Mouse (Mus musculus) liver, embryonic 12.5 days (tissue): ENCODE data around the gene Map3k4. TPM values are rescaled to one million over a fixed set of nuclear protein-coding genes. Genes with fewer than 3 reads are reported as not detected.
"Not testable (repeated sequence)": the region's sequence is repeated elsewhere in the genome, so short reads cannot be mapped to it uniquely, and the experiment has no call there.

ENCODE experiments used
- ATAC-seq: fragments of 200-750 bp; cut with Nextera tagmentation; 2 replicates; pipeline ENCODE4 v1.8.0; 2017; ENCODE audit warnings: moderate number of reproducible peaks, mild to moderate bottlenecking, moderate library complexity
- H3K27ac ChIP-seq: fragments of 300-500 bp; sonication (generic); 2 replicates; pipeline ENCODE4 v1.5.1; 2016; ENCODE audit warnings: mild to moderate bottlenecking
- H3K27me3 ChIP-seq: fragments of 300-500 bp; sonication (generic); replicated peaks from 2 replicates; pipeline ENCODE4 v1.6.1; 2016; ENCODE audit warnings: mild to moderate bottlenecking, moderate library complexity
- H3K36me3 ChIP-seq: fragments of 300-500 bp; sonication (generic); 2 replicates; pipeline ENCODE4 v1.6.1; 2016; ENCODE audit warnings: mild to moderate bottlenecking, moderate library complexity
- H3K4me1 ChIP-seq: fragments of 300-500 bp; sonication (generic); 2 replicates; pipeline ENCODE4 v1.6.1; 2016
- H3K4me2 ChIP-seq: fragments of 300-500 bp; sonication (generic); 2 replicates; pipeline ENCODE4 v1.6.1; 2016; ENCODE audit warnings: mild to moderate bottlenecking, moderate library complexity
- H3K4me3 ChIP-seq: fragments of 300-500 bp; sonication (generic); 2 replicates; pipeline ENCODE4 v1.5.1; 2016; ENCODE audit warnings: mild to moderate bottlenecking, moderate library complexity
- H3K9ac ChIP-seq: fragments of 300-500 bp; sonication (generic); 2 replicates; pipeline ENCODE4 v1.6.1; 2016; ENCODE audit warnings: mild to moderate bottlenecking, moderate library complexity
- H3K9me3 ChIP-seq: fragments of 300-500 bp; sonication (generic); replicated peaks from 2 replicates; pipeline ENCODE4 v1.6.1; 2016; ENCODE audit warnings: mild to moderate bottlenecking, moderate library complexity
- WGBS: fragments of 180-500 bp; shearing (Covaris S2); methylation state at CpG from one replicate; pipeline ENCODE4 v1.1.7; 2016; ENCODE audit not compliant: insufficient replicate concordance; 5-methylcytosine and 5-hydroxymethylcytosine counted together
- polyA plus RNA-seq: library from polyadenylated mRNA; unstranded; fragments of >200 nt; fragmentation: Nextera tagmentation; extraction: Ambion mirVana; gene quantifications from 2 replicates; pipeline ENCODE4 v1.2.1, GENCODE M21; 2016

Map3k4 gene
- polyA plus RNA-seq, 1 experiment from 2014 or later = 24.2 TPM

DNA sequence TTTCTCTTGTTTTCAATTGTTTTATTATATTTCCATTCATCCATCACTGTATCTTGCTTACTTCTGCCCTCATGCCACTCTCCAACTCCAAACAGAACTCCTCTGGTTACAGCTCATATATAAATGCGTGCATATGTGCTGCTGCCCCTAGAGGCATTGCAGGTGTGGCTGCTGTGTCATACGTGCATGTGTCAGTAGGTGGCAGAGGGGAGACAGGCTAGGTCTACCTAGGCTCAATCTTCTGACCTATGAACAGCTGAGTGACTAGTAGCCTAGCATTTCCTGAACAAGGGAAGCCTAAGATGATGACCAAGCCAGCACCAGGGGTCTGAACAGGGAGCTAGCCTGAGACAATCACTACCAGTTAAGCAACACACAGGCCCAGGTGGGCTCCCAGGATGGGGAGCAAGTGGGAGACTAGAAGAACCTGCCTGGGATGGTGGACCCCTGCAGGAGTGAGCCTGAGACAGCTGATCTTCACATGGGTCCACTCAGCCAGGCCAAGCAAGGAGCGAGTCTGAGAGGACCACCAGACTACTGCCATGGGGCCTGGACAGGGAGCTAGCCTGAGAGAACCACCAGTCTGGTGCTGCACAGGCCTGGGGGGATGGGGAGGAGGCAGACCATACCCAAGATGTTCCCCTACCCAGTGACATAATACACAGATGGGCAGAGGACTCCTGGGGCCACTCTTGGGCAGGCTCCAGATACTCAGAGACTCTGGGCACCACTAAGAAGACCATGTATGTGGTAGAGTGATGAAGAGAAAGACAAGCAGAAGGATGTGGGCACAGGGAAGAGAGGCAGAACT, 17.5 kb downstream of the Map3k4 start:
- no peak overlapping the region for H3K9ac ChIP-seq
- no peak overlapping the region for H3K27ac ChIP-seq
- no peaks in the 10 kb centered on the region for H3K9me3 ChIP-seq
- no peaks in the 10 kb centered on the region for H3K27me3 ChIP-seq
- H3K4me2 ChIP-seq = no peak overlapping the region
- H3K36me3 ChIP-seq = no peaks in the 10 kb centered on the region
- ATAC-seq = peak; percentile 67
- H3K4me1 ChIP-seq = peaks cover 30% of the 10 kb centered on the region
- 49% methylated on average over 3 of the region's 3 CpGs for WGBS
- no peak overlapping the region for H3K4me3 ChIP-seq

DNA sequence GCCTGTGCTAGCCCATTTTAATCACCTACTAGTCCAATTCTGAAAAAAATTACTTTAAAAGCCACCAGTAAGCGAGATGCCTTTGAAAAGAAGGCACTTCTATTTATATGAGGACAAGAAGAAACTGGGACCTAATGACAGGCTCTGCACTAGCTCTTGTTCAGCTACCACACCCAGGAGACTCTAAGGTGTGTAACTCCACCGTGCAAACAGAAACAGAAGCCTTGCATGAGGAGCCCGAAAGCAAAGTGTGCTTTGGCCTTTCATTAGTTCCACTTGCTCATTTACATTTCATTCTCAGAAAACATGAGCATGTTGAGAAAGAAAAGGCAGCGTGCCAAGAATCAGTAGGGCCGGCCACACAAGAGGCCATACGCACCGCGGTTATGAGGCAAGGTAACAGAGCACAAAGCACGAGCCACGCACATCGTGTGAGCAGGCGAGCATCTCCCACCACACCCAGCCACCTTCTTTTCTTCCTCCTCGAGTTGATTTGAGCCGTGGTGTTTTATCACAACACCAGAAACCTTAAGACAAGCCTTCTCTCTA, 18.4 kb downstream of the Map3k4 start:
- H3K9me3 ChIP-seq = no peaks in the 10 kb centered on the region
- no peak overlapping the region for H3K9ac ChIP-seq
- no peak overlapping the region for H3K4me3 ChIP-seq
- no peak overlapping the region for H3K27ac ChIP-seq
- no peak overlapping the region for H3K4me2 ChIP-seq
- ATAC-seq = no peak
- WGBS = 76% methylated on average over 14 of the region's 14 CpGs
- no peaks in the 10 kb centered on the region for H3K36me3 ChIP-seq
- peaks cover 30% of the 10 kb centered on the region for H3K4me1 ChIP-seq
- H3K27me3 ChIP-seq = no peaks in the 10 kb centered on the region

GRCm38 (mm10) chr17:12299371-12299770, 19.2 kb downstream of the Map3k4 start:
- H3K4me2 ChIP-seq = no peak overlapping the region
- no peak for ATAC-seq
- WGBS = 61% methylated on average over 7 of the region's 7 CpGs
- no peaks in the 10 kb centered on the region for H3K36me3 ChIP-seq
- peaks cover 30% of the 10 kb centered on the region for H3K4me1 ChIP-seq
- no peaks in the 10 kb centered on the region for H3K9me3 ChIP-seq
- no peak overlapping the region for H3K9ac ChIP-seq
- no peak overlapping the region for H3K27ac ChIP-seq
- no peak overlapping the region for H3K4me3 ChIP-seq
- H3K27me3 ChIP-seq = no peaks in the 10 kb centered on the region

- Histone ChIP-seq H3K27me3 (no peaks in the 10 kb centered on the region), H3K36me3 (no peaks in the 10 kb centered on the region), H3K4me1 (peaks cover 30% of the 10 kb centered on the region), H3K4me3 (no peak overlapping the region), H3K27ac (no peak overlapping the region), H3K9ac (no peak overlapping the region), H3K4me2 (no peak overlapping the region), H3K9me3 (no peaks in the 10 kb centered on the region)
- 66% methylated on average over 4 of the region's 4 CpGs for WGBS
- no peak for ATAC-seq
Observed at GRCm38 (mm10) chr17:12297978-12298377, 20.6 kb downstream of the Map3k4 start.

- Histone ChIP-seq H3K9me3 (no peaks in the 10 kb centered on the region), H3K4me1 (peaks cover 30% of the 10 kb centered on the region), H3K4me3 (no peak overlapping the region), H3K27me3 (no peaks in the 10 kb centered on the region), H3K9ac (no peak overlapping the region), H3K36me3 (no peaks in the 10 kb centered on the region), H3K4me2 (no peak overlapping the region), H3K27ac (0 out of 2 replicates have a peak overlapping the region, but pooled peaks have one; percentile 4)
- 73% methylated on average over 7 of the region's 7 CpGs for WGBS
- no peak for ATAC-seq
Observed at GRCm38 (mm10) chr17:12297292-12297691, 21.3 kb downstream of the Map3k4 start.

DNA sequence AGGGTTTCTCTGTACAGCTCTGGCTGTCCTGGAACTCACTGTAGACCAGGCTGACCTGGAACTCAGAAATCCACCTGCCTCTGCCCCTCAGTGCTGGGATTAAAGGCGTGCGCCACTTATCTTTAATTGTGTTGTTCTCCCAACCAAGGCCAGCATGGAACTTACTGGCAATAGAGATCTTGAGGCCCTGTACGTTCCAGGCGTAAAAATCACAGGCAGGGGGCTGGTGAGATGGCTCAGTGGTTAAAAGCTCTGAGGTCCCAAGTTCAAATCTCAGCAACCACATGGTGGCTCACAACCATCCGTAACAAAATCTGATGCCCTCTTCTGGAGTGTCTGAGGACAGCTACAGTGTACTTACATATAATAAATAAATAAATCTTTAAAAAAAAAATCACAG, 22.7 kb downstream of the Map3k4 start:
- not testable (repeated sequence) for H3K9me3 ChIP-seq, H3K4me2 ChIP-seq, ATAC-seq, H3K9ac ChIP-seq, H3K27me3 ChIP-seq, H3K4me3 ChIP-seq, H3K36me3 ChIP-seq, H3K27ac ChIP-seq
- WGBS = 80% methylated on average over 5 of the region's 5 CpGs
- H3K4me1 ChIP-seq = peaks cover 24% of the 10 kb centered on the region

- 86% methylated on average over 7 of the region's 7 CpGs for WGBS
- Histone ChIP-seq H3K4me2 (no peak overlapping the region), H3K9ac (no peak overlapping the region), H3K4me3 (no peak overlapping the region), H3K9me3 (no peaks in the 10 kb centered on the region), H3K27ac (no peak overlapping the region), H3K36me3 (no peaks in the 10 kb centered on the region), H3K27me3 (no peaks in the 10 kb centered on the region), H3K4me1 (peaks cover 16% of the 10 kb centered on the region)
- no peak for ATAC-seq
Observed at GRCm38 (mm10) chr17:12294424-12294823, 24.2 kb downstream of the Map3k4 start.

GRCm38 (mm10) chr17:12293571-12293970, 25.0 kb downstream of the Map3k4 start:
- no peak for ATAC-seq
- Histone ChIP-seq H3K36me3 (peaks cover 3% of the 10 kb centered on the region), H3K4me2 (no peak overlapping the region), H3K9me3 (no peaks in the 10 kb centered on the region; the same call in 1 of the 2 replicates), H3K9ac (no peak overlapping the region), H3K27ac (no peak overlapping the region), H3K4me3 (no peak overlapping the region), H3K4me1 (peaks cover 13% of the 10 kb centered on the region), H3K27me3 (no peaks in the 10 kb centered on the region)
- WGBS = 80% methylated on average over 6 of the region's 6 CpGs

GRCm38 (mm10) chr17:12292877-12293276, 25.7 kb downstream of the Map3k4 start:
- no peak overlapping the region for H3K4me3 ChIP-seq
- no peak overlapping the region for H3K4me2 ChIP-seq
- 85% methylated on average over 8 of the region's 8 CpGs for WGBS
- ATAC-seq = no peak
- H3K9ac ChIP-seq = no peak overlapping the region
- peaks cover 8% of the 10 kb centered on the region for H3K36me3 ChIP-seq
- no peak overlapping the region for H3K27ac ChIP-seq
- no peaks in the 10 kb centered on the region; the same call in 1 of the 2 replicates for H3K9me3 ChIP-seq
- peaks cover 10% of the 10 kb centered on the region for H3K4me1 ChIP-seq
- no peaks in the 10 kb centered on the region for H3K27me3 ChIP-seq

GRCm38 (mm10) chr17:12292356-12292755, 26.2 kb downstream of the Map3k4 start:
- peaks cover 8% of the 10 kb centered on the region for H3K36me3 ChIP-seq
- H3K9ac ChIP-seq = no peak overlapping the region
- H3K4me1 ChIP-seq = peaks cover 5% of the 10 kb centered on the region
- H3K27ac ChIP-seq = no peak overlapping the region
- no peaks in the 10 kb centered on the region for H3K27me3 ChIP-seq
- no peak for ATAC-seq
- 88% methylated on average over 1 of the region's 1 CpGs for WGBS
- H3K4me3 ChIP-seq = no peak overlapping the region
- no peaks in the 10 kb centered on the region; the same call in 1 of the 2 replicates for H3K9me3 ChIP-seq
- no peak overlapping the region for H3K4me2 ChIP-seq

- 91% methylated on average over 7 of the region's 7 CpGs for WGBS
- H3K9me3 ChIP-seq = no peaks in the 10 kb centered on the region; the same call in 1 of the 2 replicates
- H3K4me3 ChIP-seq = no peak overlapping the region
- H3K36me3 ChIP-seq = peaks cover 8% of the 10 kb centered on the region
- ATAC-seq = no peak
- no peak overlapping the region for H3K4me2 ChIP-seq
- no peak overlapping the region for H3K9ac ChIP-seq
- no peaks in the 10 kb centered on the region for H3K4me1 ChIP-seq
- H3K27ac ChIP-seq = no peak overlapping the region
- no peaks in the 10 kb centered on the region for H3K27me3 ChIP-seq
Observed at GRCm38 (mm10) chr17:12291151-12291550, 27.4 kb downstream of the Map3k4 start.

GRCm38 (mm10) chr17:12290735-12291134, 27.9 kb downstream of the Map3k4 start:
- WGBS = 78% methylated on average over 10 of the region's 10 CpGs
- H3K27me3 ChIP-seq = no peaks in the 10 kb centered on the region
- peaks cover 8% of the 10 kb centered on the region for H3K36me3 ChIP-seq
- H3K27ac ChIP-seq = no peak overlapping the region
- H3K4me3 ChIP-seq = no peak overlapping the region
- ATAC-seq = no peak
- H3K9ac ChIP-seq = no peak overlapping the region
- no peaks in the 10 kb centered on the region for H3K4me1 ChIP-seq
- no peak overlapping the region for H3K4me2 ChIP-seq
- no peaks in the 10 kb centered on the region; the same call in 1 of the 2 replicates for H3K9me3 ChIP-seq
